Mouse (Mus musculus): ENCODE results near the gene Pth2. TPM values are rescaled to one million over a fixed set of nuclear protein-coding genes. Genes with fewer than 3 reads are reported as not detected.

Pth2 gene
- total RNA-seq, 1 experiment from 2014 or later, result not detected

GRCm38 (mm10) chr7:45191803-45192363 lies 11.1 kb downstream of the Pth2 start:
- no peak for ATAC-seq (ENCODE audit: extremely low read depth, insufficient number of reproducible peaks, low FRiP score, poor library complexity, severe bottlenecking)

GRCm38 (mm10) chr7:45192585-45193310 lies 12.0 kb downstream of the Pth2 start:
- ATAC-seq (ENCODE audit: extremely low read depth, insufficient number of reproducible peaks, low FRiP score, poor library complexity, severe bottlenecking), result no peak

GRCm38 (mm10) chr7:45193406-45193805 lies 12.6 kb downstream of the Pth2 start:
- no peak for ATAC-seq (ENCODE audit: extremely low read depth, insufficient number of reproducible peaks, low FRiP score, poor library complexity, severe bottlenecking)

GRCm38 (mm10) chr7:45193871-45194785 lies 13.3 kb downstream of the Pth2 start:
- ATAC-seq (ENCODE audit: extremely low read depth, insufficient number of reproducible peaks, low FRiP score, poor library complexity, severe bottlenecking), result no peak

GRCm38 (mm10) chr7:45195341-45196175 lies 14.8 kb downstream of the Pth2 start:
- no peak for ATAC-seq (ENCODE audit: extremely low read depth, insufficient number of reproducible peaks, low FRiP score, poor library complexity, severe bottlenecking)

- no peak for ATAC-seq (ENCODE audit: extremely low read depth, insufficient number of reproducible peaks, low FRiP score, poor library complexity, severe bottlenecking)
Measured at GRCm38 (mm10) chr7:45196176-45196535, 15.4 kb downstream of the Pth2 start.

- no peak for ATAC-seq (ENCODE audit: extremely low read depth, insufficient number of reproducible peaks, low FRiP score, poor library complexity, severe bottlenecking)
Measured at GRCm38 (mm10) chr7:45196994-45197393, 16.2 kb downstream of the Pth2 start.

- peak; percentile 39; the same call in 1 of the 2 replicates for ATAC-seq (ENCODE audit: extremely low read depth, insufficient number of reproducible peaks, low FRiP score, poor library complexity, severe bottlenecking)
Measured at GRCm38 (mm10) chr7:45198435-45198834, 17.6 kb downstream of the Pth2 start.

GRCm38 (mm10) chr7:45198961-45199360 lies 18.2 kb downstream of the Pth2 start:
- no peak for ATAC-seq (ENCODE audit: extremely low read depth, insufficient number of reproducible peaks, low FRiP score, poor library complexity, severe bottlenecking)

GRCm38 (mm10) chr7:45202654-45203053 lies 21.9 kb downstream of the Pth2 start:
- no peak for ATAC-seq (ENCODE audit: extremely low read depth, insufficient number of reproducible peaks, low FRiP score, poor library complexity, severe bottlenecking)

GRCm38 (mm10) chr7:45204380-45205143 lies 23.8 kb downstream of the Pth2 start, which contains the start of gene Ccdc155:
Gene Ccdc155, minus strand, starts transcription at chr7:45204892.
- ATAC-seq (ENCODE audit: extremely low read depth, insufficient number of reproducible peaks, low FRiP score, poor library complexity, severe bottlenecking), result peak; percentile 82

GRCm38 (mm10) chr7:45208260-45208659 lies 27.5 kb downstream of the Pth2 start:
- no peak for ATAC-seq (ENCODE audit: extremely low read depth, insufficient number of reproducible peaks, low FRiP score, poor library complexity, severe bottlenecking)

- ATAC-seq (ENCODE audit: extremely low read depth, insufficient number of reproducible peaks, low FRiP score, poor library complexity, severe bottlenecking), result no peak
Measured at GRCm38 (mm10) chr7:45211070-45211469, 30.3 kb downstream of the Pth2 start.

- peak; percentile 58; the same call in 1 of the 2 replicates for ATAC-seq (ENCODE audit: extremely low read depth, insufficient number of reproducible peaks, low FRiP score, poor library complexity, severe bottlenecking)
Measured at GRCm38 (mm10) chr7:45211851-45212251, 31.1 kb downstream of the Pth2 start, which contains the start of gene Dkkl1. Gene Dkkl1, minus strand, starts transcription at chr7:45212147.

GRCm38 (mm10) chr7:45212356-45212755 lies 31.6 kb downstream of the Pth2 start:
- ATAC-seq (ENCODE audit: extremely low read depth, insufficient number of reproducible peaks, low FRiP score, poor library complexity, severe bottlenecking), result no peak

- no peak for ATAC-seq (ENCODE audit: extremely low read depth, insufficient number of reproducible peaks, low FRiP score, poor library complexity, severe bottlenecking)
Measured at GRCm38 (mm10) chr7:45213708-45214107, 32.9 kb downstream of the Pth2 start.

- no peak for ATAC-seq (ENCODE audit: extremely low read depth, insufficient number of reproducible peaks, low FRiP score, poor library complexity, severe bottlenecking)
Measured at GRCm38 (mm10) chr7:45215673-45216441, 35.1 kb downstream of the Pth2 start, which contains the start of gene Tead2. Gene Tead2, plus strand, starts transcription at chr7:45215753.
